Comparison of ENCODE assay signal across 26 mouse cellular contexts in genomic region chr5:148468626-148469441, GRCm38 (mm10).
DNase-seq lines count a peak whose midpoint lies in the region; ATAC-seq and TF ChIP-seq lines count a peak whose summit lies in the region.
"Had no signal": no experiment of that assay in that cellular context is flagged by ENCODE, and none has a peak within 500 bp of the region (broad histone marks: within the 10 kb centered on the region; RNA-seq: fewer than 3 reads in every experiment).

No protein-coding gene starts in this region.

- TF ChIP-seq CTCF in kidney, postnatal 0 days (IDR thresholded peaks at IDR 0.05; ENCODE audit: low read depth) = no peak
- TF ChIP-seq CTCF in kidney, adult 2 months (conservative IDR thresholded peaks at IDR 0.05; ENCODE audit: insufficient read depth, insufficient read length, low read depth, low read length) = no peak

- 48% methylated on average over 14 of the region's 14 CpGs for WGBS in embryonic facial prominence, embryonic 11.5 days
- WGBS in embryonic facial prominence, embryonic 10.5 days = 58% methylated on average over 14 of the region's 14 CpGs
- WGBS in kidney, postnatal 0 days = 33% methylated on average over 14 of the region's 14 CpGs
- 39% methylated on average over 14 of the region's 14 CpGs for WGBS in kidney, adult 2 months
- 60% methylated on average over 14 of the region's 14 CpGs for WGBS in midbrain, embryonic 14.5 days
- 63% methylated on average over 14 of the region's 14 CpGs for WGBS in midbrain, embryonic 13.5 days
- WGBS in limb, embryonic 14.5 days = 42% methylated on average over 14 of the region's 14 CpGs

- no peaks in the 10 kb centered on the region for H3K36me3 ChIP-seq in embryonic facial prominence, embryonic 11.5 days (replicated peaks; ENCODE audit: control insufficient read depth, insufficient read depth, low read depth, low read length)
- H3K36me3 ChIP-seq in embryonic facial prominence, embryonic 10.5 days (replicated peaks) = no peaks in the 10 kb centered on the region
- H3K36me3 ChIP-seq in kidney, postnatal 0 days (ENCODE audit: insufficient read depth, low read length) = no peaks in the 10 kb centered on the region
- no peaks in the 10 kb centered on the region for H3K36me3 ChIP-seq in kidney, adult 2 months (ENCODE audit: control insufficient read depth, insufficient read depth, low read length)
- no peaks in the 10 kb centered on the region for H3K36me3 ChIP-seq in midbrain, embryonic 14.5 days (ENCODE audit: control insufficient read depth, insufficient read depth, low read length)
- no peaks in the 10 kb centered on the region for H3K36me3 ChIP-seq in midbrain, embryonic 13.5 days
- H3K36me3 ChIP-seq in limb, embryonic 14.5 days (ENCODE audit: control insufficient read depth, insufficient read depth, low read length) = no peaks in the 10 kb centered on the region
- H3K36me3 ChIP-seq: embryonic facial prominence, embryonic 12.5 days; hindbrain, embryonic 15.5 days; limb, embryonic 15.5 days; liver, embryonic 15.5 days; midbrain, embryonic 12.5 days had no signal

- DNase-seq in embryonic facial prominence, embryonic 11.5 days (ENCODE audit: low spot score) = peak; percentile 43
- no peak for DNase-seq in embryonic facial prominence, embryonic 10.5 days (ENCODE audit: low spot score)
- DNase-seq in kidney, postnatal 0 days (ENCODE audit: low spot score) = peak; percentile 64
- DNase-seq in kidney, adult 2 months = no peak
- DNase-seq in midbrain, embryonic 14.5 days = peak; percentile 24
- no peak for DNase-seq in limb, embryonic 14.5 days (ENCODE audit: low spot score)
- DNase-seq in adrenal gland, postnatal 4 days (ENCODE audit: low spot score in 2 of 2) = no peak
- DNase-seq: adrenal gland, postnatal 14 days; cerebellum, adult 11 months; cerebellum, postnatal 10 days; heart, adult 18-20 months; heart, postnatal 36 days; kidney, postnatal 4 days; layer of hippocampus, adult 9-11 months; lung, postnatal 4 days; right cerebral cortex, postnatal 4 days had no signal

- H3K27ac ChIP-seq in embryonic facial prominence, embryonic 11.5 days (replicated peaks; ENCODE audit: low read depth, low read length) = no peak overlapping the region
- no peak overlapping the region; the same call in 1 of the 2 replicates for H3K27ac ChIP-seq in embryonic facial prominence, embryonic 10.5 days (replicated peaks)
- no peak overlapping the region for H3K27ac ChIP-seq in kidney, postnatal 0 days
- no peak overlapping the region for H3K27ac ChIP-seq in kidney, adult 2 months (ENCODE audit: insufficient read depth, low read depth, low read length)
- H3K27ac ChIP-seq in midbrain, embryonic 14.5 days (replicated peaks; ENCODE audit: low read depth, low read length) = no peak overlapping the region
- H3K27ac ChIP-seq in midbrain, embryonic 13.5 days = no peak overlapping the region
- no peak overlapping the region for H3K27ac ChIP-seq in limb, embryonic 14.5 days (replicated peaks; ENCODE audit: low read depth, low read length)
- H3K27ac ChIP-seq: embryonic facial prominence, embryonic 12.5 days; hindbrain, embryonic 15.5 days; left cerebral cortex, adult 2 months; limb, embryonic 15.5 days; liver, embryonic 15.5 days; midbrain, embryonic 12.5 days had no signal

- ATAC-seq in embryonic facial prominence, embryonic 11.5 days (replicated peaks; ENCODE audit: insufficient number of reproducible peaks, low FRiP score, low TSS enrichment, low read depth) = no peak
- ATAC-seq in kidney, postnatal 0 days (replicated peaks; ENCODE audit: low FRiP score, low read depth) = peak; percentile 25; the same call in 1 of the 2 replicates
- ATAC-seq in midbrain, embryonic 14.5 days (ENCODE audit: low FRiP score, low TSS enrichment) = no peak
- ATAC-seq in midbrain, embryonic 13.5 days = no peak
- ATAC-seq in limb, embryonic 14.5 days (ENCODE audit: low FRiP score, low read depth) = peak; percentile 55; the same call in 1 of the 2 replicates
- ATAC-seq: CD4-positive, CD25-positive, alpha-beta regulatory T cell, adult 4 months; intestine, embryonic 16.5 days; Patski had no signal

- H3K9me3 ChIP-seq in embryonic facial prominence, embryonic 11.5 days (replicated peaks; ENCODE audit: control insufficient read depth, low read length) = no peaks in the 10 kb centered on the region
- no peaks in the 10 kb centered on the region for H3K9me3 ChIP-seq in embryonic facial prominence, embryonic 10.5 days
- H3K9me3 ChIP-seq in kidney, postnatal 0 days (replicated peaks; ENCODE audit: low read length) = no peaks in the 10 kb centered on the region
- H3K9me3 ChIP-seq in midbrain, embryonic 14.5 days (ENCODE audit: control insufficient read depth, low read length) = no peaks in the 10 kb centered on the region
- no peaks in the 10 kb centered on the region for H3K9me3 ChIP-seq in midbrain, embryonic 13.5 days
- no peaks in the 10 kb centered on the region for H3K9me3 ChIP-seq in limb, embryonic 14.5 days (ENCODE audit: control insufficient read depth, low read length)
- H3K9me3 ChIP-seq: embryonic facial prominence, embryonic 12.5 days; hindbrain, embryonic 15.5 days; limb, embryonic 15.5 days; liver, embryonic 15.5 days; midbrain, embryonic 12.5 days had no signal

- no peak for TF ChIP-seq POLR2A in kidney, adult 2 months (IDR thresholded peaks at IDR 0.05; ENCODE audit: low read depth, low read length)
- TF ChIP-seq POLR2A in limb, embryonic 14.5 days (IDR thresholded peaks at IDR 0.05; ENCODE audit: borderline replicate concordance, extremely low read depth, insufficient read depth, insufficient read length) = no peak

- H3K4me3 ChIP-seq in embryonic facial prominence, embryonic 11.5 days (ENCODE audit: low read depth, low read length) = no peak overlapping the region
- no peak overlapping the region for H3K4me3 ChIP-seq in embryonic facial prominence, embryonic 10.5 days
- no peak overlapping the region for H3K4me3 ChIP-seq in kidney, postnatal 0 days (replicated peaks; ENCODE audit: low read depth, low read length)
- no peak overlapping the region for H3K4me3 ChIP-seq in kidney, adult 2 months (ENCODE audit: insufficient read depth, low read depth, low read length)
- no peak overlapping the region for H3K4me3 ChIP-seq in midbrain, embryonic 14.5 days (replicated peaks; ENCODE audit: low read depth, low read length)
- no peak overlapping the region for H3K4me3 ChIP-seq in midbrain, embryonic 13.5 days (replicated peaks)
- no peak overlapping the region for H3K4me3 ChIP-seq in limb, embryonic 14.5 days (replicated peaks; ENCODE audit: low read length)
- H3K4me3 ChIP-seq: embryonic facial prominence, embryonic 12.5 days; hindbrain, embryonic 15.5 days; left cerebral cortex, adult 2 months; limb, embryonic 15.5 days; liver, embryonic 15.5 days; midbrain, embryonic 12.5 days had no signal

- H3K4me2 ChIP-seq in embryonic facial prominence, embryonic 11.5 days (ENCODE audit: low read depth, low read length) = no peak overlapping the region
- H3K4me2 ChIP-seq in kidney, postnatal 0 days (ENCODE audit: low read length) = no peak overlapping the region
- no peak overlapping the region for H3K4me2 ChIP-seq in midbrain, embryonic 14.5 days (ENCODE audit: low read length)
- H3K4me2 ChIP-seq in midbrain, embryonic 13.5 days (replicated peaks) = no peak overlapping the region
- H3K4me2 ChIP-seq in limb, embryonic 14.5 days (replicated peaks; ENCODE audit: low read depth, low read length, severe bottlenecking) = no peak overlapping the region
- H3K4me2 ChIP-seq: embryonic facial prominence, embryonic 12.5 days; hindbrain, embryonic 15.5 days; limb, embryonic 15.5 days; liver, embryonic 15.5 days; midbrain, embryonic 12.5 days had no signal

- no peak overlapping the region for H3K9ac ChIP-seq in embryonic facial prominence, embryonic 11.5 days (replicated peaks; ENCODE audit: low read length)
- H3K9ac ChIP-seq in kidney, postnatal 0 days (ENCODE audit: low read depth, low read length) = no peak overlapping the region
- no peak overlapping the region for H3K9ac ChIP-seq in midbrain, embryonic 14.5 days (replicated peaks; ENCODE audit: low read length)
- no peak overlapping the region for H3K9ac ChIP-seq in midbrain, embryonic 13.5 days (replicated peaks)
- no peak overlapping the region for H3K9ac ChIP-seq in limb, embryonic 14.5 days (ENCODE audit: low read depth, low read length, severe bottlenecking)
- H3K9ac ChIP-seq: embryonic facial prominence, embryonic 12.5 days; hindbrain, embryonic 15.5 days; limb, embryonic 15.5 days; liver, embryonic 15.5 days; midbrain, embryonic 12.5 days had no signal

- H3K4me1 ChIP-seq in embryonic facial prominence, embryonic 11.5 days (ENCODE audit: control insufficient read depth, insufficient read depth, low read length) = no peaks in the 10 kb centered on the region
- peaks cover 17% of the 10 kb centered on the region for H3K4me1 ChIP-seq in embryonic facial prominence, embryonic 10.5 days
- H3K4me1 ChIP-seq in kidney, postnatal 0 days (replicated peaks; ENCODE audit: insufficient read depth, low read length) = no peaks in the 10 kb centered on the region
- no peaks in the 10 kb centered on the region for H3K4me1 ChIP-seq in kidney, adult 2 months (ENCODE audit: control insufficient read depth, insufficient read depth, low read length)
- peaks cover 7% of the 10 kb centered on the region; the same call in 1 of the 2 replicates for H3K4me1 ChIP-seq in midbrain, embryonic 14.5 days (ENCODE audit: control insufficient read depth, insufficient read depth, low read length)
- peaks cover 19% of the 10 kb centered on the region for H3K4me1 ChIP-seq in midbrain, embryonic 13.5 days (replicated peaks)
- H3K4me1 ChIP-seq in limb, embryonic 14.5 days (ENCODE audit: control insufficient read depth, insufficient read depth, low read length) = peaks cover 10% of the 10 kb centered on the region
- H3K4me1 ChIP-seq: liver, embryonic 15.5 days had no signal

- H3K27me3 ChIP-seq in embryonic facial prominence, embryonic 11.5 days (ENCODE audit: control insufficient read depth, insufficient read depth, low read length) = no peaks in the 10 kb centered on the region
- H3K27me3 ChIP-seq in embryonic facial prominence, embryonic 10.5 days (replicated peaks; ENCODE audit: low read depth, poor library complexity, severe bottlenecking) = no peaks in the 10 kb centered on the region
- H3K27me3 ChIP-seq in kidney, postnatal 0 days (ENCODE audit: insufficient read depth, low read length) = no peaks in the 10 kb centered on the region
- H3K27me3 ChIP-seq in kidney, adult 2 months (replicated peaks; ENCODE audit: control insufficient read depth, insufficient read depth, low read length) = no peaks in the 10 kb centered on the region
- H3K27me3 ChIP-seq in midbrain, embryonic 14.5 days (ENCODE audit: control insufficient read depth, insufficient read depth, low read length) = no peaks in the 10 kb centered on the region
- no peaks in the 10 kb centered on the region for H3K27me3 ChIP-seq in midbrain, embryonic 13.5 days
- no peaks in the 10 kb centered on the region for H3K27me3 ChIP-seq in limb, embryonic 14.5 days (ENCODE audit: control insufficient read depth, insufficient read depth, low read length)
- H3K27me3 ChIP-seq: embryonic facial prominence, embryonic 12.5 days; hindbrain, embryonic 15.5 days; limb, embryonic 15.5 days; liver, embryonic 15.5 days; midbrain, embryonic 12.5 days; Patski had no signal

Comparison
In these comparisons a context has a peak if more than half of its experiments do, and no peak if none do; other contexts are left out.
1. DNase-seq: peak in embryonic facial prominence, embryonic 11.5 days (single experiment), kidney, postnatal 0 days (single experiment) and midbrain, embryonic 14.5 days (single experiment); none in embryonic facial prominence, embryonic 10.5 days (single experiment), kidney, adult 2 months (single experiment), limb, embryonic 14.5 days (single experiment) and adrenal gland, postnatal 4 days (0 of 2).
2. ATAC-seq: peak in kidney, postnatal 0 days (single experiment) and limb, embryonic 14.5 days (single experiment); none in embryonic facial prominence, embryonic 11.5 days (single experiment), midbrain, embryonic 14.5 days (single experiment) and midbrain, embryonic 13.5 days (single experiment).